Mouse (Mus musculus): ENCODE results near the gene Rita1. TPM values are rescaled to one million over a fixed set of nuclear protein-coding genes. Genes with fewer than 3 reads are reported as not detected.

The Rita1 gene
- total and polyA plus RNA-seq, 3 experiments, result 14.2 to 16.0 (median 15.3) TPM

- 76% methylated on average over 11 of the region's 11 CpGs for WGBS
- no peak overlapping the region for H3K4me3 ChIP-seq
- intact Hi-C loops (cut with DNase I), result no loop called here
- no peak for TF ChIP-seq CTCF (IDR thresholded peaks at IDR 0.05)
- TF ChIP-seq POLR2A (IDR thresholded peaks at IDR 0.05; ENCODE audit: insufficient read depth, low read depth, low read length), result no peak
- TF ChIP-seq EP300 (IDR thresholded peaks at IDR 0.05; ENCODE audit: insufficient read depth, low read depth, low read length), result no peak
- H3K36me3 ChIP-seq (ENCODE audit: control insufficient read depth, insufficient read depth, low read length), result no peaks in the 10 kb centered on the region; the same call in none of the 2 replicates
- H3K9ac ChIP-seq (ENCODE audit: low read depth, low read length), result no peak overlapping the region
- no peaks in the 10 kb centered on the region for H3K27me3 ChIP-seq (ENCODE audit: control insufficient read depth, insufficient read depth, low read length)
- peak in 1 of 2 experiments; percentile 53 for DNase-seq
- H3K4me1 ChIP-seq (ENCODE audit: control insufficient read depth, insufficient read depth, low read length), result peaks cover 35% of the 10 kb centered on the region
- peak overlapping the region; percentile 26; the same call in 1 of the 2 replicates for H3K27ac ChIP-seq
- no peaks in the 10 kb centered on the region for H3K79me2 ChIP-seq (replicated peaks; ENCODE audit: control insufficient read depth, insufficient read depth, low read length)
Observed at GRCm38 (mm10) chr5:120570289-120570897, 42.0 kb downstream of the Rita1 start.

- TF ChIP-seq EP300 (IDR thresholded peaks at IDR 0.05; ENCODE audit: insufficient read depth, low read depth, low read length) (no peak), CTCF (IDR thresholded peaks at IDR 0.05) (no peak), POLR2A (IDR thresholded peaks at IDR 0.05; ENCODE audit: insufficient read depth, low read depth, low read length) (no peak)
Observed at GRCm38 (mm10) chr5:120569791-120570190, 42.6 kb downstream of the Rita1 start.

GRCm38 (mm10) chr5:120568964-120569363 lies 43.4 kb downstream of the Rita1 start:
- H3K4me1 ChIP-seq (ENCODE audit: control insufficient read depth, insufficient read depth, low read length), result peaks cover 38% of the 10 kb centered on the region
- H3K79me2 ChIP-seq (replicated peaks; ENCODE audit: control insufficient read depth, insufficient read depth, low read length), result no peaks in the 10 kb centered on the region
- no peak overlapping the region for H3K4me3 ChIP-seq
- H3K27ac ChIP-seq, result no peak overlapping the region
- WGBS, result 59% methylated on average over 4 of the region's 4 CpGs
- intact Hi-C loops (cut with DNase I), result no loop called here
- no peak for DNase-seq
- H3K9ac ChIP-seq (ENCODE audit: low read depth, low read length), result no peak overlapping the region
- TF ChIP-seq EP300 (IDR thresholded peaks at IDR 0.05; ENCODE audit: insufficient read depth, low read depth, low read length) (no peak), POLR2A (IDR thresholded peaks at IDR 0.05; ENCODE audit: insufficient read depth, low read depth, low read length) (no peak), CTCF (IDR thresholded peaks at IDR 0.05) (no peak)
- no peaks in the 10 kb centered on the region for H3K27me3 ChIP-seq (ENCODE audit: control insufficient read depth, insufficient read depth, low read length)
- no peaks in the 10 kb centered on the region; the same call in none of the 2 replicates for H3K36me3 ChIP-seq (ENCODE audit: control insufficient read depth, insufficient read depth, low read length)

More at GRCm38 (mm10) chr5:120569791-120570190, 42.6 kb downstream of the Rita1 start:
- peak overlapping the region; percentile 7; the same call in 1 of the 2 replicates for H3K27ac ChIP-seq
- no peaks in the 10 kb centered on the region for H3K79me2 ChIP-seq (replicated peaks; ENCODE audit: control insufficient read depth, insufficient read depth, low read length)
- intact Hi-C loops (cut with DNase I), result no loop called here
- H3K36me3 ChIP-seq (ENCODE audit: control insufficient read depth, insufficient read depth, low read length), result no peaks in the 10 kb centered on the region; the same call in none of the 2 replicates
- H3K9ac ChIP-seq (ENCODE audit: low read depth, low read length), result no peak overlapping the region
- H3K4me3 ChIP-seq, result no peak overlapping the region
- H3K4me1 ChIP-seq (ENCODE audit: control insufficient read depth, insufficient read depth, low read length), result peaks cover 36% of the 10 kb centered on the region
- no peaks in the 10 kb centered on the region for H3K27me3 ChIP-seq (ENCODE audit: control insufficient read depth, insufficient read depth, low read length)
- DNase-seq, result no peak
- 81% methylated on average over 3 of the region's 3 CpGs for WGBS

- TF ChIP-seq EP300 (IDR thresholded peaks at IDR 0.05; ENCODE audit: insufficient read depth, low read depth, low read length) (no peak), CTCF (IDR thresholded peaks at IDR 0.05) (no peak), POLR2A (IDR thresholded peaks at IDR 0.05; ENCODE audit: insufficient read depth, low read depth, low read length) (no peak)
- intact Hi-C loops (cut with DNase I), result no loop called here
- Histone ChIP-seq H3K27me3 (ENCODE audit: control insufficient read depth, insufficient read depth, low read length) (no peaks in the 10 kb centered on the region), H3K4me1 (ENCODE audit: control insufficient read depth, insufficient read depth, low read length) (peaks cover 41% of the 10 kb centered on the region), H3K4me3 (no peak overlapping the region), H3K27ac (no peak overlapping the region), H3K36me3 (ENCODE audit: control insufficient read depth, insufficient read depth, low read length) (no peaks in the 10 kb centered on the region; the same call in none of the 2 replicates), H3K79me2 (replicated peaks; ENCODE audit: control insufficient read depth, insufficient read depth, low read length) (no peaks in the 10 kb centered on the region), H3K9ac (ENCODE audit: low read depth, low read length) (no peak overlapping the region)
- WGBS, result 70% methylated on average over 9 of the region's 9 CpGs
- no peak for DNase-seq
Observed at GRCm38 (mm10) chr5:120568336-120568768, 44.0 kb downstream of the Rita1 start.

- H3K4me3 ChIP-seq, result no peak overlapping the region
- H3K9ac ChIP-seq (ENCODE audit: low read depth, low read length), result no peak overlapping the region
- H3K36me3 ChIP-seq (ENCODE audit: control insufficient read depth, insufficient read depth, low read length), result no peaks in the 10 kb centered on the region; the same call in 1 of the 2 replicates
- H3K27ac ChIP-seq, result peak overlapping the region; percentile 83
- H3K27me3 ChIP-seq (ENCODE audit: control insufficient read depth, insufficient read depth, low read length), result no peaks in the 10 kb centered on the region
- 80% methylated on average over 14 of the region's 14 CpGs for WGBS
- TF ChIP-seq EP300 (IDR thresholded peaks at IDR 0.05; ENCODE audit: insufficient read depth, low read depth, low read length), result no peak
- no peak for TF ChIP-seq POLR2A (IDR thresholded peaks at IDR 0.05; ENCODE audit: insufficient read depth, low read depth, low read length)
- no peak for TF ChIP-seq CTCF (IDR thresholded peaks at IDR 0.05)
- DNase-seq, result peak in 1 of 2 experiments; percentile 20
- no peaks in the 10 kb centered on the region for H3K79me2 ChIP-seq (replicated peaks; ENCODE audit: control insufficient read depth, insufficient read depth, low read length)
- peaks cover 45% of the 10 kb centered on the region for H3K4me1 ChIP-seq (ENCODE audit: control insufficient read depth, insufficient read depth, low read length)
- intact Hi-C loops (cut with DNase I), result loop anchor here (2.0 kb wide), 1 partner anchor 15 kb away; no protein-coding TSS in a partner anchor
Observed at GRCm38 (mm10) chr5:120567761-120568211, 44.6 kb downstream of the Rita1 start.

DNA sequence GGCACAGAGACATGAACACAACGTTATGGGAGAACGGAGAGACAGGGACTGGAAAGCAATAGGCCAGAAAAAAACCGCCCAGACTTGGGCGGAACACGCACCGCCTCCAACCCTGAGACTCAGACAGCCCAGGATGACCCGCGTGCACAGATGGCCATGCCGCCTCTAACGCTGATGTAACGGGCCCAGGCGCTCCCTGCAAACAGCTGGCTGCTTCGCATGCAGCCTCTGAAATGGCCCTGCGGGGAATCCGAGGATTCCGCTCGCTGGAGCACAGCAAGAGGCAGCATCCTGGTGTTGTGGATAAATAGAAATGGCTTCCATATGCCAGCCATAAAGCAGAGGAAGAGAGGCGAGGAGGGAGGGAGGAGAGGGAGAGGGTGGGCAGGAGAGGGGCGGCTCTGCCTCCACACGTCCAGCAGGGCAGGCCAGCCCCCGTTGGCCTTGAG lies 45.1 kb downstream of the Rita1 start:
- intact Hi-C loops (cut with DNase I), result loop anchor here (2.0 kb wide), 1 partner anchor 16 kb away; no protein-coding TSS in a partner anchor
- H3K9ac ChIP-seq (ENCODE audit: low read depth, low read length), result no peak overlapping the region
- peak overlapping the region; percentile 83 for H3K27ac ChIP-seq
- TF ChIP-seq EP300 (IDR thresholded peaks at IDR 0.05; ENCODE audit: insufficient read depth, low read depth, low read length), result no peak
- peak; percentile 46; the same call in 1 of the 2 replicates for TF ChIP-seq POLR2A (IDR thresholded peaks at IDR 0.05; ENCODE audit: insufficient read depth, low read depth, low read length)
- no peak for TF ChIP-seq CTCF (IDR thresholded peaks at IDR 0.05)
- peaks cover 47% of the 10 kb centered on the region for H3K4me1 ChIP-seq (ENCODE audit: control insufficient read depth, insufficient read depth, low read length)
- no peaks in the 10 kb centered on the region for H3K27me3 ChIP-seq (ENCODE audit: control insufficient read depth, insufficient read depth, low read length)
- peak; percentile 75 to 79 for DNase-seq
- no peaks in the 10 kb centered on the region for H3K79me2 ChIP-seq (replicated peaks; ENCODE audit: control insufficient read depth, insufficient read depth, low read length)
- no peaks in the 10 kb centered on the region; the same call in 1 of the 2 replicates for H3K36me3 ChIP-seq (ENCODE audit: control insufficient read depth, insufficient read depth, low read length)
- no peak overlapping the region for H3K4me3 ChIP-seq
- WGBS, result 50% methylated on average over 21 of the region's 21 CpGs

Measured in heart, adult 2 months (tissue).